Mouse (Mus musculus) left cerebral cortex, postnatal 36 days (tissue): Measurements from ENCODE around the gene Sppl2b. TPM values are rescaled to one million over a fixed set of nuclear protein-coding genes. Genes with fewer than 3 reads are reported as not detected.
A peak's percentile ranks its signal among the peaks of the same experiment; 100 is the strongest.

Experiments
- DNase-seq, 2 experiments: peaks; one replicate each; pipeline ENCODE4 v3.0.0; 2021 to 2022; ENCODE audit warnings: low spot score in 2 of 2, mixed read lengths in 1 of 2
- intact Hi-C: fragments of 180-260 bp; cut with DNase I; formaldehyde crosslinking; loops from one replicate; pipeline ENCODE4 v1.15.1; 2025
- total RNA-seq, 2 experiments: library from RNA; stranded (reverse); gene quantifications; 2 replicates each; pipeline ENCODE4 v1.2.3; 2021

Gene Sppl2b
- total RNA-seq, 2 experiments from 2014 or later: 53.2 to 66.1 TPM

DNA sequence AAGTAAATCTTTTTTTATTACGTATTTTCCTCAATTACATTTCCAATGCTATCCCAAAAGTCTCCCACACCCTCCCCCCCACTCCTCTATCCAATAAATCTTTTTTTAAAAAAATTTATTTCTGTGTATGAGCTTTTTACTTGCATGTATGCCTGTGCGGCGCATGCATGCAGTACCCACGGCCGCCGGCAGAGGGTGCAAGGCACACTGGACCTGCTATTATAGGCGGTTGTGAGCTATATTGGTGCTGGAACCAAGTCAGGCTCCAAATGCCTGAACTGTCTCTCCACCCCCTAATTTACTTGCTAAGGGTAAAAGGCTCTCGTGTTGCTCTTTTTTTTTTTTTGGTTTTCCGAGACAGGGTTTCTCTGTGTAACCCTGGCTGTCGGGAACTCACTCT, 26.2 kb downstream of the Sppl2b start:
- intact Hi-C loops: loop anchor here (2.0 kb wide), 1 partner anchor 134 kb away; no protein-coding TSS in a partner anchor
- peak; percentile 45 to 51 for DNase-seq

DNA sequence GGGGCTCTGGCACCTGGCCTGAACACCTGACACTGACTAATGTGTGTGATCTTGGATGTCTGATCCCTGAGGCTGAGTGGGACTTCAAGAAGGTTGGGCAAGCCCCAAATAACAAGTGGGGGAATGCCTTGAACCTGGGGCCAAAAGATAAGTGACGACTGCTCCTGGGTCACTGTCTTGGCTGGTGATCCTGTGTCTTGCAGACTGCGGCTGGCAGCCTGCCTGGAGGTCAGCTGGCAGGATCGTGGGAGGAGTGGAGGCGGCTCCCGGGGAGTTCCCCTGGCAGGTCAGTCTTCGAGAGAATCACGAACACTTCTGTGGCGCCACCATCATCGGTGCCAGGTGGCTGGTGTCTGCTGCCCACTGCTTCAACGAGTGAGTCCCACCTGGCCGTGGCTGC, 32.1 kb downstream of the Sppl2b start:
- no peak for DNase-seq
- intact Hi-C loops: no loop called here

DNA sequence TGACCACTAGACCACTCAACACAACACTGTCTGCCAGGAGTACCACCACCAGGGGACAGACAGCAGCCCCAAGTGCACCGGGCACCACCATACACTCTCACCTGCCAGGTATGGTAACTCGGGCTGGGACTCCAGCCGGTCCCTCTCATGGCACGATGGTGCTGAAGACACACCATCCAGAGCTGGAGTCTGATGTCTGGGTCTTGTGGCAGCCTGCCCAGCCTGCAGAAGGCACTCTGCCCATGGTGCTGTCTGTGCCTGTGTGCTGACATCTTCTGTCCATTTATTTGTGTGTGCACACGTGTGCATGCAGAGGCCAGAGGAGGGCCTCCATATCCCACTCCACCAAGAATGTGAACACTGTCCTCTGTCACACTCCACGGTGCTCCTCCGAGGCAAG, 40.0 kb downstream of the Sppl2b start:
- DNase-seq: no peak
- intact Hi-C loops: no loop called here

DNA sequence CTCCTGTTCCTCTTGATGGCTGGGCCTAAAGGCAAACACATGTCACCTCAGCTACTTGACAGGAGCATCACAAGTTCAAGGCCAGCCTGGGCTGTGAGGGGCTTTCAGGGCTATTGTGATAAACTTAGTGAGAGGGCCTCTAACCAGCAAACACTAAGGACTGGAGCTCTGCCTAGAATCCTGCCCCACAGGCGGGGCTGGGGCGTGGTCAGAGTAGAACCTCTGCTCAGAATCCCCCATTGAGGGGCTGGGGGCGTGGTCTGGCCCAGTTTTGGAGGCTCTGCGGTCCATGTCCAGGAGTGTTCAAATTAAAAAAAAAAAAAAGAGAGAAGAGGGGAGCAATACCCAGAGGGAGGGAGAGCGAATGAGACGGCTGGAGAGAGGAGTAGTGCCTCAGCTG, 40.6 kb downstream of the Sppl2b start:
- no peak for DNase-seq

DNA sequence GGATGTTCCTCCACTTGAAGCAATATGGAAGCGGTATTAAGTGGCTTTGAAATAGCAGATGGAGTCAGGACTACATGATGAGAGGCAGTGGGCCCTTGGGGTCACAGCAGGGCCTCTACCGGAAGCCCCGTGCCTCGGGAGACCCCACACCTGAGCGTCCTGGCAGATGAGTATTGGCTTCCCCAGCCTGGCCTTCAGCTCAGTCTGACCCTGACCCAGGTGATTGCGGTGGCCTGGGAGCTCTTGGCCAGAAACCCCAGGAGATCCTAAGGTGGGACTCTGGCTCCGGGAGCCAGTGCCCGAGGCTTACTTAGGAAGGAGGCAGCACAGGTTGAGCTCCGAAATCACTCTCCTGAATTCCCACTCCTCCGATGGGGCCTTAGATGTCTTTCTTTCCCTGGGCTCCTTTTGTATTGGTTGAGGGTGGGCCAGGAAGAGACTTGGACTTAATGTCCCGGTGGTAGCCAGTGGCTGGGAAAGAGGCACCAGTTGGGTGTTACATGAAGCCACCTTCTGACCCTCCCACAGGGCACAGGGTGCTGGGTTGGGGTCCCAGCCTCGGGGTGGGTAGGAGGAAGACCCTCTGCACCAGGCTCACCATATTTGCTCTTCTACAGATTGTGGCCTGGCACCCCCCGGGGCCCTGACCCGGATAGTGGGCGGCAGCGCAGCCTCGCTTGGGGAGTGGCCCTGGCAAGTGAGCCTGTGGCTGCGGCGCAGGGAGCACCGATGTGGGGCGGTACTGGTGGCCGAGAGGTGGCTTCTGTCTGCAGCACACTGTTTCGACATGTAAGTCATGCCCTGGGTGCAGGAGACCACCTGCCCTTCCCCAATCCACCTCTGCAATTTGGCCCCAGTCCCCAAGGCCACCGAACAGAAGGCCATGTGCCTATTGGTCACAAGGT, 41.8 kb downstream of the Sppl2b start:
- DNase-seq: no peak
- intact Hi-C loops: no loop called here

More for the DNA sequence above, 40.6 kb downstream of the Sppl2b start:
- intact Hi-C loops: no loop called here

DNA sequence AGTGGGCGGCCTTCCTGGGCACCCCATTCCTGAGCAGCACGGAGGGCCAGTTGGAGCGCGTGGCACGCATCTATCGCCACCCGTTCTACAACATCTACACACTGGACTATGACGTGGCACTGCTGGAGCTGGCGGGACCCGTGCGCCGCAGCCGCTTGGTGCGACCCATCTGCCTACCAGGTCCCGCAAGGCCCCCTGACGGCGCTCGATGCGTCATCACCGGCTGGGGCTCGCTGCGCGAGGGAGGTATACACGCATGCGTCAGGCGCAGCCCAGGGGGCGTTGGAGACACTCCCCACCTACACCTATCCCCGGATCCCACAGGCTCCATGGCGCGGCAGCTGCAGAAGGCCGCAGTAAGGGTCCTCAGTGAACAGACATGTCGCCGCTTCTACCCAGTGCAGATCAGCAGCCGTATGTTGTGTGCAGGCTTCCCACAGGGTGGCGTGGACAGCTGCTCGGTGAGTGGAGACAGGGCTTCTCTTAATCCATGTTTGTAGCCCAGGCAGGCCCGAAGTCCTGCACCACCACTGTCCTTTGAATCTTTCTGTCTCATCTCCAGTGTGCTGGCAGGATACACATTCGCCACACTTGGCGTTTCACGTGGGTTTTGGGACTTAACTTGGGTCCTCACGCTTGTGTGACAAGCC, 42.9 kb downstream of the Sppl2b start:
- intact Hi-C loops: no loop called here
- peak; percentile 67 to 77 for DNase-seq

DNA sequence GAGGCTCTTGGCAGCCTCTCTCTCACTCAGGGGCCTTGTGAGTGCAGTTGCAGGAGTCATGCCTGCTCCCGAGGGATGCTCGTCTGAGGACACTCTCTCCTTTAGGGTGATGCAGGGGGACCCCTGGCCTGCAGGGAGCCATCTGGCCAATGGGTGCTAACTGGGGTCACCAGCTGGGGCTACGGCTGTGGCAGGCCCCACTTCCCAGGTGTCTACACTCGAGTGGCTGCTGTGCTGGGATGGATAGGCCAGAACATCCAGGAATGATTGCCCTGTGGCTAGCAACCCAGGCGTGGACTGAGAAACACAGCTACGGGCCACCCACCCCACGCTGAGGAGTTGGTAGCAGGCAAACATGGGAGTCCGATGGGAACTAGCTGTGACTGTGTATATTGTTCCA, 44.0 kb downstream of the Sppl2b start:
- no peak for DNase-seq
- intact Hi-C loops: no loop called here

DNA sequence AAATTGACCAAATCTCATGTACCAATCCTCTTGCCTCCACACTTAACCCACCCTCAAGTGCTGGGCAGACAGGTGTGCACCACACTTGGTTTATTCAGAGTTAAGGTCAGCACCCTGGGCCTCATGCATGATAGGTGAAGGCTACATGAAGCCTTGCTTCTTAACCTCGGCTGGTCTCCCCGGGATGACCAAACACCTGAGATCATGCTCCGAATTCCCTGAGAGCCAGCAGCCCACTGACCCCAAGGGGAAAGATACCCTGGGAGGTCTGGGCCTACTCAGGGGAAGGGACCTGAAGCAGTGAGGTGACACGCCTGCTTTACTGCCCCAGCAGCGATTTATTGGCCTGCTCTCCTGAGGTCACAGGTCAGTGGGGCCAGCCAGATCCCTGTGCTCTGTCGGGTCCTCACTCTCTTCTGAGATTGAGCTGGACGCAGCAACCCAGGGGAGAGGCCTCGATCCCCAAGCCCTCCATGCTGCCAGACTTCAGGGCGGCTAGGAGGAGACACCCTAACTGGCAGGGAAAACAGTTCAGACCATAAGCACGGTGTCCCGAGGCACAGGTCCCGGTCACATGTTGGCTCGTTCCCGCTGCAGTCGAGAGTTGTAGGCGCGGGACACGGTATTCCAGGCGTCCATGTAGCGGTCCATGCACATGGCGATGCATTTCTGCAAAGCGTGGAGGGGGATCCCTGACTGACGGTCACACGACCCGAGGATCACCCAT, 44.7 kb downstream of the Sppl2b start:
- DNase-seq: no peak
- intact Hi-C loops: no loop called here

DNA sequence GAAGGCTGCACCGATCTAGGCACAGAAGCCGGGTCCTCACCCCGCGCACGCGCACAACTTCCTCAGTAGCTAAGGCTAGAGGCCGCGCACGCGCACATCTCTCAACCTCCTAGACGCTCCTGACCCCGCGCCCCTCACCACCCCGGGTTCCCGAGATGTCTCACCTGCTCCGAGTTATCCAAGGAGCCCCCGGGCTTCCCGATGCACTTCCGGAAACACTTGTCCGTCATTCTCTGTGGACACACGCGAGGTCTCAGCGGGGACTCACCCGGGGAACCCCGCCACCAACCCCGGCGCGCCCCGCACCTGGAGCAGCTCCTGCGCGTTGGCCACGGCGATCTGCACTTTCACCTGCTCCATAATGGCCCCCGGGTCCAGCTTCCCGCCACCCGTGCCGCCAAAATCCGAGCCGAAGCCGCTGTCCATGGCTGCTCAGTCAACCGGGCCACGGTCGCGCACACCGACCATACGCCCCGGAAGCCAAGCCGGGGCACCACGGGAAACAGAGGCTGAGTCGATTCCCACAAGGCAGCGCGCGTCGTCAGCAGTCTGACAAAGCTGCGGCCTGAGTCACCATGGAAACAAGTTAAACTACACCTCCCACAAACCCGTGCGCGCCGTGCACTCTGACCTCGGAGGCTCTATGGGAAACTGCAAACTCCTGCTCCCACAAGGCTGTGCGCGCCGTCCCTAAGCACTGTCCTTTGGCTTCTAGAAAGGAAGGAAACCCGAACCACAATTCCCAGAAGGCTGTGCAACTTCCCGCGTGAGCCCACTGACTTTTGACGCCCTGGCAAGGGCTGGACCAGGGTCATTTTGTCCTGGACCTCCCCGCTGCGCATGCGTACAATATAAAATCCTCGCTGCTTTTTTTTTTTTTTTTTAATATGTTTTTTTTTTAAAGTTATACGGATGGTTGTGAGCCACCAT, 45.5 kb downstream of the Sppl2b start, which contains the start of gene Timm13:
TSS of gene Timm13 (minus strand) at position 652 of the 930 bp plus-strand sequence.
- intact Hi-C loops: no loop called here
- peak; percentile 99 for DNase-seq

DNA sequence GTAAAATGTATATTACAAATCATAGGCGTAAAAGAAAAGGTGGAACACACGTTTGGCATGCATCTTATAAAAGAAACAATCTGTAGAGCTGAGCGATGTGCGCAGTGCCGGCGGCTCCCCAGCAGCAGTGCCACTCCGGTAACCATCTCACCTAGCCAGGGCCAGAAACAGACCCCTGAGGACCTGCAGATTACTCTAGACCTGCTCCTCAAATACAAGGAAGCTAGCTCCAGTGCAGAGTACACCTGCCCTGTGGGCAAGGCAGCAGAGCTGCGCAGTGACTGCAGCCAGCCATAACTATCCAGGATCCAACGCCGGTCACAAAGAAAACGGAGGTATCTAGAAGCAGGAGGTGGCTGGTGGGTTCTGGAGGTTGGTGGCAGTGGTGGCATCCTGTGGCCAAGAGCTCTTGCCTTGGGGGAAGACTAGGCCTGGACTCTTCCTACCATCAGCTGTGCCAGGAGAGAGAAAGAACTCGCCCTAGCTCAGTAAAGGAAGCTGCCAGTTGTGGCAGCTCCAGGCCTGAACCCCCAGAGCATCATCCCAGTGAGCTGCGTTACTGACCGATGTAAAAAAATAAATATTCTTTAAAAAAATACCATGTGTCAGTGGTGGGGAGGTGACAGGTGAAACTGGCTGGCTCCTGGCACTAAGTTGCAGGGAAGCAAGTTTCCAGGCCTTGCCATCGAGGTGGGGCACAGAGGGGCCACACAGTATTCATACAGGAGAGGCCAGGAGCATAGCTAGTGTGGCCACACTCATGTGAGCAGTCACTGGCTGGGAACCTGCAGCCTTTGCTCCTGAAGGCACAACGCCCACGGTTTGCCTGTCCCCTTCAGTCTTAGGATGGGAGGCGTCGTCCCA, 46.6 kb downstream of the Sppl2b start:
- intact Hi-C loops: no loop called here
- no peak for DNase-seq

DNA sequence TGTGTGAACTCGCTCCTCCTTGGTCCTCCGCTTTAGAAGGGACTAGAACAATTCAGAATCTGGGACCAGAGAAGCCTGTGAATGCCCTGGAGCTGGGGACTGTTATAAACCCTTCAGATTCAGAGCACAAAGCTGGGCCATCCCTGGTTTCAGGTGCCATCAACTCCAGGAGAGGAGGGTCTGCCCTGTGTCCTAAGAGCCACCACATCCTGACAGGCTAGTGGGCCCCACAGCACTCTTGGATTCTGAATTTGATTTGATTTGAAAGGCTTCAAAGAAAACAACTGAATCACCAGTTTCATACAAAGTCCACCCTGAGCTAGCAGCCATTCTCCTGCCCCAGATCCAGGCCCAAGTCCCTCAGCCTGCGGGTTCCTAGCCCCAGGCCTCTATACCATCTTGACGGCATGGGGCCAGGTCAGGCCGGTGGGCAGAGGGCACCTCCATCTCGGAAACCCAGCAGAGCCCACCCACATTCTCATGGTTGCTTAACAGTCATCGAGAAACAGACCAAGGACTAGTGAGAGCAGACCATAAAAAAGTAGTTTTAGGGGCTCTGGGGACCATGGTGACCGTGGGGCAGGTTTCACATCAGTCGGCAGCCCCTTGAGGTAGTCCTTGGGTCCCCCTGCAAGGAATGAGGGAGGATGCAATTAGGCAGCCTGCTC, 47.3 kb downstream of the Sppl2b start:
- intact Hi-C loops: no loop called here
- no peak for DNase-seq

DNA sequence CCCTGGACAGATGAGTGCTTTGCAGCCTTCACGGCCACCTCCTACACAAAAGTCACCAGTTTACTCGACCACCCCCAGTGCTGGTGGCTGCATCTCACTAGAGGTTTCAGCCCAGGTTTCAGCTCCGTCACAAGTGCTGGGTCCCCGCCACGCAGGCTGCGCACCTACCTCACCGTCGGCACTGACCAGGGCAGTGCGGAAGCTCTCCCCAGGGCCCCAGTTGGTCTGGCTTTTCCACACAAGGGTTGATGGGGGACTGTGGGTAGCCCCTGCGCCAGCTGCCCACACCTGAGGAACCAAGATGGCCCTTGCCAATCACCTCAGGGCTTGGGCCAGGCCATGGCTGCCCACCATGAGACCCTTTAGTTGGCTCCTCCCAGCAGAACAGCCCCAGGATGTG, 48.2 kb downstream of the Sppl2b start:
- intact Hi-C loops: no loop called here

DNA sequence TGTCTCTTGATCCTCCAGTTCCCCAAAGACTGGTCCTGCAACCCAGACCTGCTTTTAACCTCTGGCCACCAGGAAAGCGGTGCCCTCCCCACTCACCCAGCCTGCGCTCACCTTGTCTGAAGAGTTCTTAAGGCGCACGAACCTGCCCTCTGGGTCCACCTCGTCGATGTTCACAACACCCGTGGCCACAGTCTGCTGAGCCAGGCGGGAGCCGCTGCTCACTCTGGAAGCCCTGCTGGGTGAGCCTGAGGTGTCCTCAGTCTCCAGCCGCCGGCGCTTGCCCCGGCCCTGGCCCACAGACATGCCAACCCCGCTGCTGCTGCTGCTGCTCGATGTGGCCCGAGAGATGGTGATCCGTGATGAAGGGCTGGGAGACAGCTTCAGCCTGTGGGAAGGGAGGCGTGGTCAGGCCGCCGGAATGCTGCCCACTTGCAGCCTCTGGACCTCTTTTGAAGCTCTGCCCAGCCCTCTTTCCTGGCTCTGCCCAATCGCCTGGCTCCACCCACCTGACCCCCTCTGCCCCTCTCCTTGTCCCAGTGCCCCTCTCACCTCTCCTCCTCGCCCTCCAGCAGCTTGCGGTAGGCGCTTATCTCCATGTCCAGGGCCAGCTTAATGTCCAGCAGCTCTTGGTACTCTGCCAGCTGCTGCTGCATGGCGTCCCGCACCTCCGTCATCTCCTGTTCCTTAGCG, 49.1 kb downstream of the Sppl2b start:
- no peak for DNase-seq
- intact Hi-C loops: no loop called here

More for the DNA sequence above, 48.2 kb downstream of the Sppl2b start:
- no peak for DNase-seq

DNA sequence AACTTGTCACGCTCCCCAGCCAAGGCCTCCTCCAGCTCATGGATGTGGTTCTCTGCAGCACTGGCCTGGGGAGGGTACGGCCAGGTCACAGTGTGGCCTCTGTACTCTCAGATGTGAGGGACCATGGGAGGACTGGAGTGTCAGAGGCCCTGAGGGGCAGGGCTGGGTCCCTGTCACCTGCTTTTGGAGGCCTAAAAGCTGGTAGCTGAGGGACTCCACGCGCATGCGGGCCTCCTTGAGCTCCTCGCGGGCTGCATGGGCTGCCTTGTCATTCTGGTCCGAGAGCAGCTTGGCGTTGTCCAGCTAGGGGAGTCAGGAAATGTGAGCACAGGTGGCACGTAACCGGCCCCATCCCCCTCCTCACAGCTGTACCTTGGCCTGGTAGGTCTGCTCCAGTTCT, 49.6 kb downstream of the Sppl2b start:
- intact Hi-C loops: no loop called here
- no peak for DNase-seq

DNA sequence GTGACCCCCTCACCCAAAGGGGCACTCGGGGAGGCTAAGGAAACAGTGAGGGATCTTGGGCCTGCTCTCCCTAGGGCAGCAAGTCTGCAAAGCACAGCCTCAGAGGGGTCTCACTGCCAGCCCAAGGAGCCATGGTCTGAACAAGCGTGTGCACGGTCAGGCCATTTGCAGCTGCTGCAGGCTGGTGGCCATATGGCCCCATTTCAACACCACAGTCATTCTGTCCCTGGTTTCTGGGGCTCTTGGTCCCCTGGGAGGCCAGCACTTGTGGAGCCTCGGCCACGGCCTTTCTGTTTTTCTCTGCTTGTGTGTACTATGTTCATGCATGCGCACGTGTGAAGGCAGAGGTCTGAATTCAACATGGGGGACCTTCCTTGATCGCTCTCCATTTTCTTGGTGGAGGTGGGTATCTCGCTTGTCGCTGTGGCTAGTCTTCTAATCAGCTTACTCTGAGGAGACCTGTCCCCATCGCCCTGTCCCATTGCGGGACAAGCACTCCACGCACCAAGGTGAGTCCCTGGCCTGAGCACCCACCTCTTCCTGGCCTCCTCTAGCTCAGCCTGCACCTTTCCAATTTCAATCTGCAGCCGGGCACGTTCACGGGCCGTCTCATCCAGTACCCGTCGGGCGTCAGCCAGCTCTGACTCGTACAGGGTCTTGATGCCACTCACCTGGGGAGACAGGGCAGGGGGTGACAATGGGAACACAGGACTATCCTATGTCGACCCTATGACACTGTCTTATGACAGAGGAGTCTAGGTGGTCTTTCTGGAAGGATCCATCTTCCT, 54.5 kb downstream of the Sppl2b start:
- intact Hi-C loops: loop anchor here (10.0 kb wide), 1 partner anchor 175 kb away; no protein-coding TSS in a partner anchor
- no peak for DNase-seq

DNA sequence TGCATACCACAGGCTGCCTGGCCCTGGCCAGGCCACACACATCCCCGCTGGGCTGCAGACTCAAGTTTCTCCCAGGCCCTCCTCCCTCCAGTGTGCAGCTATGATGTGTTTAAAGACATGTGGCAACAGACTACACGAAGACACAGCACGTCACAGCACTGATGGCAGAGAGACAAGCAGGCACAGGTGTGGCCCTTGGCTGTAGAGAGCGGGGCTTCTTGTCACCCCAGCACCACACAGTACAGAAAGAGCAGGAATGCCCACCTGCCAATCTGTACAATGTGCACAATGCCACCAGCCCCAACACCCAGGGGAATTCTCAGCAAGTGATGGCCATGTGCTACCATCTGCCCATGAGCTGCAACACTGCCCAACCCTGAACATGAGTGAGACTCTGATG, 56.3 kb downstream of the Sppl2b start:
- no peak for DNase-seq
- intact Hi-C loops: loop anchor here (10.0 kb wide), 1 partner anchor 173 kb away; no protein-coding TSS in a partner anchor
